Mouse (Mus musculus): ENCODE data around the gene Hoxa3. TPM values are rescaled to one million over a fixed set of nuclear protein-coding genes. Genes with fewer than 3 reads are reported as not detected.

The Hoxa3 gene
- polyA plus RNA-seq, 1 experiment from 2014 or later = 0.20 TPM

MicroRNAs encoded within 50 kb of the gene (microRNA counts, 519-probe panel; counts per million panel counts)
- microRNA mmu-miR-196b = 2,025 counts per million, percentile 24 among the panel's probes with 10 or more counts

Small RNA genes within 50 kb of the gene (microRNA-seq; reads per million reads assigned to microRNA genes)
- gene Mir196b = 700 reads per million, percentile 73 among the genes with 10 or more reads in this experiment

Other genes starting within 250 kb of the Hoxa3 start
- 16.6 and 19.1 TPM in 2 replicates for gene Skap2, start 200.8 kb downstream of the Hoxa3 start, polyA plus RNA-seq (2015; fragmentation: Nextera tagmentation; extraction: Ambion mirVana)
- 0.31 and 0.58 TPM in 2 replicates for gene Hoxa1, start 55.0 kb downstream of the Hoxa3 start, polyA plus RNA-seq (2015; fragmentation: Nextera tagmentation; extraction: Ambion mirVana)
- gene Hoxa2, start 48.5 kb downstream of the Hoxa3 start, polyA plus RNA-seq (2015; fragmentation: Nextera tagmentation; extraction: Ambion mirVana) = 0.29 and 0.37 TPM in 2 replicates
- 0.05 TPM in 2 replicates for gene 5730596B20Rik, start 35.8 kb downstream of the Hoxa3 start, polyA plus RNA-seq (2015; fragmentation: Nextera tagmentation; extraction: Ambion mirVana)
- 0.07 and 0.21 TPM in 2 replicates for gene Hoxa4, start 21.6 kb downstream of the Hoxa3 start, polyA plus RNA-seq (2015; fragmentation: Nextera tagmentation; extraction: Ambion mirVana)
- 0.41 and 0.74 TPM in 2 replicates for gene Hoxa5, start 8.7 kb downstream of the Hoxa3 start, polyA plus RNA-seq (2015; fragmentation: Nextera tagmentation; extraction: Ambion mirVana)
- not detected in 2 replicates for gene Hoxa6, start 4.6 kb downstream of the Hoxa3 start, polyA plus RNA-seq (2015; fragmentation: Nextera tagmentation; extraction: Ambion mirVana)
- not detected in 2 replicates for gene Gm28308, start within 50 bp of the Hoxa3 start, polyA plus RNA-seq (2015; fragmentation: Nextera tagmentation; extraction: Ambion mirVana)
- 0.23 and 0.37 TPM in 2 replicates for gene Hoxa7, start 8.5 kb upstream of the Hoxa3 start, polyA plus RNA-seq (2015; fragmentation: Nextera tagmentation; extraction: Ambion mirVana)
- 0.23 and 0.43 TPM in 2 replicates for gene Hoxa9, start 17.8 kb upstream of the Hoxa3 start, polyA plus RNA-seq (2015; fragmentation: Nextera tagmentation; extraction: Ambion mirVana)
- 0.07 and 0.08 TPM in 2 replicates for gene Hoxa10, start 27.5 kb upstream of the Hoxa3 start, polyA plus RNA-seq (2015; fragmentation: Nextera tagmentation; extraction: Ambion mirVana)
- not detected in 2 replicates for gene Hoxa11, start 32.5 kb upstream of the Hoxa3 start, polyA plus RNA-seq (2015; fragmentation: Nextera tagmentation; extraction: Ambion mirVana)
- not detected in 2 replicates for gene Hoxa13, start 47.5 kb upstream of the Hoxa3 start, polyA plus RNA-seq (2015; fragmentation: Nextera tagmentation; extraction: Ambion mirVana)
- gene Evx1, start 100.2 kb upstream of the Hoxa3 start, polyA plus RNA-seq (2015; fragmentation: Nextera tagmentation; extraction: Ambion mirVana) = not detected in 2 replicates

Data from liver, embryonic 15.5 days (tissue).